Mouse (Mus musculus) megakaryocyte, embryonic 14.5 days (primary cell): ENCODE measurements around the gene Ap3d1. TPM values are rescaled to one million over a fixed set of nuclear protein-coding genes. Genes with fewer than 3 reads are reported as not detected.

Source experiments
- H3K27me3 ChIP-seq: replicated peaks from 2 replicates; pipeline ENCODE3; 2012; ENCODE audit warnings: inconsistent platforms
- H3K36me3 ChIP-seq: replicated peaks from 2 replicates; pipeline ENCODE3; 2012; ENCODE audit warnings: low read length, inconsistent platforms, mixed read lengths
- H3K4me1 ChIP-seq: 2 replicates; pipeline ENCODE4 v1.6.1; 2012; ENCODE audit warnings: inconsistent platforms
- H3K4me3 ChIP-seq: replicated peaks from 2 replicates; pipeline ENCODE3; 2012; ENCODE audit warnings: moderate library complexity, mild to moderate bottlenecking, inconsistent platforms
- H3K9me3 ChIP-seq: 2 replicates; pipeline ENCODE4 v1.6.1; 2012; ENCODE audit warnings: inconsistent platforms
- FLI1 ChIP-seq: IDR thresholded peaks from 2 replicates; pipeline ENCODE4 v1.6.1; 2012; ENCODE audit warnings: low read length, inconsistent platforms, mixed read lengths
- GATA1 ChIP-seq: IDR thresholded peaks from 3 replicates; pipeline ENCODE4 v1.6.1; 2012; ENCODE audit warnings: mixed read lengths, low read length, inconsistent platforms, borderline replicate concordance
- polyA plus RNA-seq: library from polyadenylated mRNA; stranded (reverse); fragments of >175 nt; gene quantifications from 2 replicates; pipeline ENCODE4 v1.2.3, GENCODE M21; 2012; ENCODE audit warnings: low replicate concordance; ENCODE audit not compliant: insufficient read depth

The Ap3d1 gene
- polyA plus RNA-seq, 1 experiment, result 24.8 TPM

DNA sequence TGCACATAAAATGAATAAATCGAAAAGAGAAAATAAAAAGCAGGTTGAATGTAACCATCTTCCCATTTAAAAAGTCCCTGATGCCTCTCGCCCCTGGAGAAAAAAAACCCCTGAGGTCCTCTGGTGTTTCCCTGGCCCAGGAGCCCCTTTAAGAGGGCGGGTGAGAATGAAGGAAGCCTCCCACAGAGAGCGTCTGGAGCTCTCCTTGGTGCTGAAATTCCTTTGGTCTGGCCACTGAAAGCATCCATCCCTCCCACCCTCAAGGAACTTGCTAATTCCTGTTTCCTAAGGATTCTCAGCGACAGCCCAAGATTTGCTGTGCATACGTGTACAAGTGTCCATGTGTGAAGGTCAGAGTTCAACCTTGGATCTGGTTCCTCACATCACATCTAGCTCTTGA, 6.5 kb upstream of the Ap3d1 start:
- TF ChIP-seq GATA1 (no peak), FLI1 (no peak)
- H3K36me3 ChIP-seq, result no peaks in the 10 kb centered on the region
- H3K27me3 ChIP-seq, result no peaks in the 10 kb centered on the region

GRCm38 (mm10) chr10:80747410-80747809, 5.3 kb upstream of the Ap3d1 start:
- Histone ChIP-seq H3K4me1 (peaks cover 69% of the 10 kb centered on the region), H3K36me3 (no peaks in the 10 kb centered on the region), H3K27me3 (no peaks in the 10 kb centered on the region), H3K9me3 (no peaks in the 10 kb centered on the region), H3K4me3 (no peak overlapping the region)
- no peak for TF ChIP-seq GATA1
- no peak for TF ChIP-seq FLI1

More for the DNA sequence above, 6.5 kb upstream of the Ap3d1 start:
- H3K9me3 ChIP-seq, result no peaks in the 10 kb centered on the region
- no peak overlapping the region for H3K4me3 ChIP-seq
- H3K4me1 ChIP-seq, result peaks cover 67% of the 10 kb centered on the region

GRCm38 (mm10) chr10:80744262-80744661, 2.2 kb upstream of the Ap3d1 start:
- H3K36me3 ChIP-seq, result peaks cover 12% of the 10 kb centered on the region
- H3K9me3 ChIP-seq, result no peaks in the 10 kb centered on the region
- H3K4me3 ChIP-seq, result peak overlapping the region; percentile 77
- H3K4me1 ChIP-seq, result peaks cover 64% of the 10 kb centered on the region
- no peaks in the 10 kb centered on the region for H3K27me3 ChIP-seq
- TF ChIP-seq GATA1 (no peak), FLI1 (no peak)

DNA sequence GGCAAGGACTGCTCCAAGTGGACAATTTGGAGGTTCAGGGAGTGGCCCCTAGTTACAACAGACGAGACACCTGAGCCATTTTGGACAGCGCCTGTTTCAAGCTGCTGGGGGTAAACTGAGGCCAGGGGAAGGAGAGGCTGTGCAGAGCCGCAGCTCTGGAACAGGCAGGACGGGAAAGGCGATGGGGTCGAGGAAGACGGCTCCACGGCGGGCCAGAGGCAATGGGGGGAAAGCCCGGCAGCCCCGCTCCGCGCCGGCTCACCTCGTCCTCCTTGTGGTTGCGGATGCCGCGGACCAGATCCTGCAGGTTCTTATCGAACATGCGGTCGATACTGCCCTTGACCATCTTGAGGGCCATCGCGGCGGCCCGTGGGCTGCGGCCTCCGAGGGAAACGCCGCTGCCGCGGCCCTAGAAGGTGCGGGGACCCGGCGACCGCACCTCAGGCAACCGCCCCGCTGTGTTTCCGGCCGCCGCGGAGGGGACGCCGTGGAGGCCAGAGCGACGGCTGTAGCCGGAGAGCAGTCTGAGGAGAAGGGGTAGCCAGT, 357 bp downstream of the Ap3d1 start:
- Histone ChIP-seq H3K4me1 (peaks cover 71% of the 10 kb centered on the region), H3K4me3 (peak overlapping the region; percentile 96), H3K36me3 (peaks cover 33% of the 10 kb centered on the region), H3K27me3 (no peaks in the 10 kb centered on the region), H3K9me3 (no peaks in the 10 kb centered on the region)
- no peak for TF ChIP-seq GATA1
- TF ChIP-seq FLI1, result no peak

GRCm38 (mm10) chr10:80741146-80741545, 918 bp downstream of the Ap3d1 start:
- Histone ChIP-seq H3K36me3 (peaks cover 39% of the 10 kb centered on the region), H3K4me1 (peaks cover 76% of the 10 kb centered on the region), H3K9me3 (no peaks in the 10 kb centered on the region), H3K4me3 (peak overlapping the region; percentile 96), H3K27me3 (no peaks in the 10 kb centered on the region)
- TF ChIP-seq FLI1, result no peak
- TF ChIP-seq GATA1, result no peak

- no peak overlapping the region for H3K4me3 ChIP-seq
- H3K36me3 ChIP-seq, result peaks cover 62% of the 10 kb centered on the region
- H3K27me3 ChIP-seq, result no peaks in the 10 kb centered on the region
- H3K9me3 ChIP-seq, result no peaks in the 10 kb centered on the region
- TF ChIP-seq GATA1 (no peak), FLI1 (no peak)
- H3K4me1 ChIP-seq, result peaks cover 83% of the 10 kb centered on the region
These were observed 3.4 kb downstream of the Ap3d1 start for GRCm38 (mm10) chr10:80738657-80739056.

GRCm38 (mm10) chr10:80736731-80737130, 5.3 kb downstream of the Ap3d1 start:
- no peaks in the 10 kb centered on the region for H3K9me3 ChIP-seq
- H3K4me1 ChIP-seq, result peaks cover 81% of the 10 kb centered on the region
- TF ChIP-seq FLI1 (no peak), GATA1 (no peak)
- peaks cover 80% of the 10 kb centered on the region for H3K36me3 ChIP-seq
- no peaks in the 10 kb centered on the region for H3K27me3 ChIP-seq
- peak overlapping the region; percentile 67 for H3K4me3 ChIP-seq

GRCm38 (mm10) chr10:80732611-80733101, 9.4 kb downstream of the Ap3d1 start:
- no peak for TF ChIP-seq GATA1
- TF ChIP-seq FLI1, result no peak
- peaks cover 72% of the 10 kb centered on the region for H3K4me1 ChIP-seq
- no peaks in the 10 kb centered on the region for H3K9me3 ChIP-seq
- no peaks in the 10 kb centered on the region for H3K27me3 ChIP-seq
- H3K36me3 ChIP-seq, result peaks cover 96% of the 10 kb centered on the region
- H3K4me3 ChIP-seq, result peak overlapping the region; percentile 54

DNA sequence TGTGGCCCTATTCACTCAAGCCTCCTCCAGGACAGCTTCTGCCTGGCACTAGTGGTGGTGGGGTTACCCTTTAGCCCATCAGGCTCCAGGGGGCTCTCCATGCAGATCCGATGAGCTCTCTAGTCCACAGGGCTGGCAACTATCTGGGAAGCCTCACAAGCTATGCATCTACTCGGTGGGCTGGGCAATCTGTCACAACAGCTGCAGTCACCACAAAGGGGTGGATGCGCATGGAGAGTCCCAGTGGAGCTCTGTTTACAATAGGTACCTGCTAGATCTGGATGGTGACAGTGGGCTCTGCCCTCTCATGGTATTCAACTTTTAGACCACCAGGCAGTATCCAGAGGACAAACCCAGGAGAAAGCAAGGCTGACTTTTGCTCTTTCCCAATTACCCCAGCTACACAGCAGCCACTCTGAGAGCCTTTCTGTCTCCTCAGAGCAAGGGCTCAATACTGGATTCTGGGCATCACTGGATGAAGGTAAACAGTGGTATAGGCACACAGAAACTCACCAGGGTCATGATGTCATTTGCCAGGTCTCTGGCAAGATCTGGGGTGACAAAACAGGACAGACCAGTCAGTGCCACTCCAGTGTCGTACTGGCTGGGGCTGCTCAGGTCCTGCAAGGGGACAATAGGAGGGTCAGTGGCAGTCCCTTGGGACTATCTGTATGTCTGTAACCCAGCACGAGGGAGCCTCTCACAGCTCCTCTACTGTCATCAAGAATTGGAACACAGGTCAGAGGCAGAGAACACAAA, 14.5 kb downstream of the Ap3d1 start:
- peaks cover 98% of the 10 kb centered on the region for H3K36me3 ChIP-seq
- H3K9me3 ChIP-seq, result no peaks in the 10 kb centered on the region
- TF ChIP-seq FLI1 (no peak), GATA1 (no peak)
- H3K4me3 ChIP-seq, result no peak overlapping the region
- no peaks in the 10 kb centered on the region for H3K27me3 ChIP-seq
- H3K4me1 ChIP-seq, result peaks cover 41% of the 10 kb centered on the region

- Histone ChIP-seq H3K27me3 (no peaks in the 10 kb centered on the region), H3K4me3 (no peak overlapping the region), H3K4me1 (peaks cover 27% of the 10 kb centered on the region), H3K36me3 (peaks cover 99% of the 10 kb centered on the region), H3K9me3 (no peaks in the 10 kb centered on the region)
- TF ChIP-seq GATA1, result no peak
- no peak for TF ChIP-seq FLI1
These were observed 24.8 kb downstream of the Ap3d1 start for GRCm38 (mm10) chr10:80717281-80717680.
